In genomic region chr1:72210803-72211679, GRCm38 (mm10) we compare ENCODE assay signal across 9 mouse cellular contexts. TPM values are rescaled to one million over a fixed set of nuclear protein-coding genes. Genes with fewer than 3 reads are reported as not detected.
DNase-seq lines count a peak whose midpoint lies in the region; ATAC-seq and TF ChIP-seq lines count a peak whose summit lies in the region.
"Had no signal": no experiment of that assay in that cellular context is flagged by ENCODE, and none has a peak within 500 bp of the region (broad histone marks: within the 10 kb centered on the region; RNA-seq: fewer than 3 reads in every experiment).

No protein-coding gene starts in this region.

- H3K9ac ChIP-seq in heart, adult 2 months (ENCODE audit: low read depth, low read length) = peak overlapping the region; percentile 90
- H3K9ac ChIP-seq in liver, embryonic 12.5 days = no peak overlapping the region
- no peak overlapping the region; the same call in 1 of the 2 replicates for H3K9ac ChIP-seq in stomach, embryonic 15.5 days

- peak overlapping the region; percentile 55 for H3K4me3 ChIP-seq in heart, adult 2 months
- peak overlapping the region; percentile 96 for H3K4me3 ChIP-seq in E14TG2a.4 (replicated peaks; ENCODE audit: low read length)
- H3K4me3 ChIP-seq in forebrain, embryonic 10.5 days = peak overlapping the region; percentile 79
- H3K4me3 ChIP-seq in liver, embryonic 12.5 days = peak overlapping the region; percentile 65
- H3K4me3 ChIP-seq in stomach, embryonic 15.5 days (replicated peaks) = peak overlapping the region; percentile 67

- WGBS in heart, adult 2 months = 15% methylated on average over 17 of the region's 17 CpGs
- WGBS in forebrain, embryonic 10.5 days = 24% methylated on average over 17 of the region's 17 CpGs
- WGBS in liver, embryonic 12.5 days (ENCODE audit: insufficient replicate concordance) = 22% methylated on average over 17 of the region's 17 CpGs
- 19% methylated on average over 17 of the region's 17 CpGs for WGBS in stomach, embryonic 15.5 days

- intact Hi-C loops in heart, adult 2 months (cut with DNase I) = no loop called here
- intact Hi-C loops in heart, postnatal 25 days (cut with DNase I) = no loop called here

- H3K79me2 ChIP-seq in heart, adult 2 months (replicated peaks; ENCODE audit: control insufficient read depth, insufficient read depth, low read length) = no peaks in the 10 kb centered on the region

- H3K4me1 ChIP-seq in heart, adult 2 months (ENCODE audit: control insufficient read depth, insufficient read depth, low read length) = peaks cover 8% of the 10 kb centered on the region
- H3K4me1 ChIP-seq in E14TG2a.4 (replicated peaks; ENCODE audit: low read depth, low read length) = peaks cover 87% of the 10 kb centered on the region
- H3K4me1 ChIP-seq in forebrain, embryonic 10.5 days = peaks cover 25% of the 10 kb centered on the region
- H3K4me1 ChIP-seq in liver, embryonic 12.5 days = 0 out of 2 replicates have a peak, but pooled peaks cover 8% of the 10 kb centered on the region
- H3K4me1 ChIP-seq in stomach, embryonic 15.5 days = 0 out of 2 replicates have a peak, but pooled peaks cover 13% of the 10 kb centered on the region

- DNase-seq in heart, adult 2 months = peak in 1 of 2 experiments; percentile 28
- no peak for DNase-seq in heart, postnatal 25 days (ENCODE audit: low spot score)
- DNase-seq in forebrain, embryonic 10.5 days (ENCODE audit: extremely low spot score, low spot score) = no peak
- no peak for DNase-seq in adrenal gland, adult 2 months
- no peak for DNase-seq in thymus, postnatal 10 days (ENCODE audit: low spot score in 2 of 2)

- TF ChIP-seq POLR2A in heart, adult 2 months (IDR thresholded peaks at IDR 0.05; ENCODE audit: insufficient read depth, low read depth, low read length) = no peak

- no peak for TF ChIP-seq EP300 in heart, adult 2 months (IDR thresholded peaks at IDR 0.05; ENCODE audit: insufficient read depth, low read depth, low read length)

- no peaks in the 10 kb centered on the region for H3K27me3 ChIP-seq in heart, adult 2 months (ENCODE audit: control insufficient read depth, insufficient read depth, low read length)
- no peaks in the 10 kb centered on the region for H3K27me3 ChIP-seq in E14TG2a.4 (ENCODE audit: insufficient read depth, low read length)
- H3K27me3 ChIP-seq in forebrain, embryonic 10.5 days (ENCODE audit: poor library complexity, severe bottlenecking) = peaks cover 32% of the 10 kb centered on the region
- peaks cover 38% of the 10 kb centered on the region for H3K27me3 ChIP-seq in liver, embryonic 12.5 days (replicated peaks)
- no peaks in the 10 kb centered on the region for H3K27me3 ChIP-seq in stomach, embryonic 15.5 days (replicated peaks)

- H3K27ac ChIP-seq in heart, adult 2 months = peak overlapping the region; percentile 73
- no peak overlapping the region for H3K27ac ChIP-seq in forebrain, embryonic 10.5 days
- no peak overlapping the region for H3K27ac ChIP-seq in liver, embryonic 12.5 days
- H3K27ac ChIP-seq in stomach, embryonic 15.5 days = no peak overlapping the region

- H3K36me3 ChIP-seq in heart, adult 2 months (ENCODE audit: control insufficient read depth, insufficient read depth, low read length) = no peaks in the 10 kb centered on the region
- H3K36me3 ChIP-seq in E14TG2a.4 (ENCODE audit: insufficient read depth, low read length) = peaks cover 45% of the 10 kb centered on the region
- no peaks in the 10 kb centered on the region for H3K36me3 ChIP-seq in forebrain, embryonic 10.5 days (replicated peaks)
- no peaks in the 10 kb centered on the region for H3K36me3 ChIP-seq in liver, embryonic 12.5 days
- no peaks in the 10 kb centered on the region for H3K36me3 ChIP-seq in stomach, embryonic 15.5 days
- H3K36me3 ChIP-seq: G1E had no signal

- 0 out of 2 replicates have a peak, but pooled peaks have one; percentile 34 for ATAC-seq in liver, embryonic 12.5 days
- no peak for ATAC-seq in stomach, embryonic 15.5 days (ENCODE audit: insufficient read depth, low FRiP score, low read depth)

- H3K4me2 ChIP-seq in liver, embryonic 12.5 days = peak overlapping the region; percentile 88
- H3K4me2 ChIP-seq in stomach, embryonic 15.5 days = peak overlapping the region; percentile 100

- no peak for TF ChIP-seq CTCF in heart, adult 2 months (IDR thresholded peaks at IDR 0.05)
- TF ChIP-seq CTCF in E14TG2a.4 (conservative IDR thresholded peaks at IDR 0.05; ENCODE audit: low read length) = no peak

- no peaks in the 10 kb centered on the region for H3K9me3 ChIP-seq in E14TG2a.4 (ENCODE audit: low read length)
- no peaks in the 10 kb centered on the region for H3K9me3 ChIP-seq in forebrain, embryonic 10.5 days
- H3K9me3 ChIP-seq in liver, embryonic 12.5 days (replicated peaks) = no peaks in the 10 kb centered on the region
- H3K9me3 ChIP-seq in stomach, embryonic 15.5 days = no peaks in the 10 kb centered on the region

RNA-seq across cellular contexts. Expression of gene Mreg, which starts 1.1 kb away (rescaled TPM):
- 10 to 100 TPM; 31.1 to 34.8 TPM for total RNA-seq in heart, adult 2 months (2021)
- 14.9 and 18.3 TPM in 2 replicates for polyA plus RNA-seq in heart, adult 2 months (2012; rRNA removed)
- 10 to 100 TPM; 25.0 to 30.7 TPM for total RNA-seq in heart, postnatal 25 days (2021)
- polyA plus RNA-seq in forebrain, embryonic 10.5 days (2016; fragmentation: Nextera tagmentation; extraction: Ambion mirVana) = 3.3 and 4.1 TPM in 2 replicates
- polyA plus RNA-seq in liver, embryonic 12.5 days (2016; fragmentation: Nextera tagmentation; extraction: Ambion mirVana) = 5.2 and 5.8 TPM in 2 replicates
- polyA plus RNA-seq in stomach, embryonic 15.5 days (2015; fragmentation: Nextera tagmentation; extraction: Ambion mirVana) = 8.5 and 9.7 TPM in 2 replicates
- total RNA-seq in adrenal gland, adult 2 months (2021) = 1 to 10 TPM; 1.8 to 2.9 TPM
- polyA plus RNA-seq in adrenal gland, adult 2 months (2012; rRNA removed) = 0.22 and 0.49 TPM in 2 replicates
- polyA plus RNA-seq: G1E had no signal
